Mouse (Mus musculus): ENCODE measurements around the gene Mylk. TPM values are rescaled to one million over a fixed set of nuclear protein-coding genes. Genes with fewer than 3 reads are reported as not detected.

Mylk gene
- polyA plus RNA-seq, 1 experiment = 6.3 TPM

GRCm38 (mm10) chr16:34782442-34782841 is 37.4 kb downstream of the Mylk start:
- Histone ChIP-seq H3K4me3 (replicated peaks; ENCODE audit: insufficient read depth, low read depth, low read length) (no peak overlapping the region), H3K4me1 (ENCODE audit: control insufficient read depth, insufficient read depth, low read length) (peaks cover 4% of the 10 kb centered on the region; the same call in 1 of the 2 replicates), H3K27me3 (ENCODE audit: control insufficient read depth, insufficient read depth, low read length) (no peaks in the 10 kb centered on the region), H3K27ac (ENCODE audit: insufficient read depth, low read length) (no peak overlapping the region)
- no peak for DNase-seq
- WGBS = 54% methylated on average over 1 of the region's 1 CpGs
- TF ChIP-seq POLR2A (IDR thresholded peaks at IDR 0.05; ENCODE audit: borderline replicate concordance, insufficient read depth, low read length) (no peak), CTCF (IDR thresholded peaks at IDR 0.05; ENCODE audit: borderline replicate concordance, insufficient read depth, low read depth, low read length) (no peak)

GRCm38 (mm10) chr16:34783536-34783935 is 38.5 kb downstream of the Mylk start:
- no peak overlapping the region for H3K27ac ChIP-seq (ENCODE audit: insufficient read depth, low read length)
- no peak for DNase-seq
- no peaks in the 10 kb centered on the region for H3K27me3 ChIP-seq (ENCODE audit: control insufficient read depth, insufficient read depth, low read length)
- H3K4me1 ChIP-seq (ENCODE audit: control insufficient read depth, insufficient read depth, low read length) = peaks cover 4% of the 10 kb centered on the region; the same call in 1 of the 2 replicates
- no peak for TF ChIP-seq POLR2A (IDR thresholded peaks at IDR 0.05; ENCODE audit: borderline replicate concordance, insufficient read depth, low read length)
- no peak for TF ChIP-seq CTCF (IDR thresholded peaks at IDR 0.05; ENCODE audit: borderline replicate concordance, insufficient read depth, low read depth, low read length)
- H3K4me3 ChIP-seq (replicated peaks; ENCODE audit: insufficient read depth, low read depth, low read length) = no peak overlapping the region
- WGBS = 40% methylated on average over 5 of the region's 5 CpGs

- no peak for DNase-seq
- Histone ChIP-seq H3K4me3 (replicated peaks; ENCODE audit: insufficient read depth, low read depth, low read length) (no peak overlapping the region), H3K27ac (ENCODE audit: insufficient read depth, low read length) (no peak overlapping the region), H3K4me1 (ENCODE audit: control insufficient read depth, insufficient read depth, low read length) (peaks cover 4% of the 10 kb centered on the region; the same call in 1 of the 2 replicates), H3K27me3 (ENCODE audit: control insufficient read depth, insufficient read depth, low read length) (no peaks in the 10 kb centered on the region)
- TF ChIP-seq CTCF (IDR thresholded peaks at IDR 0.05; ENCODE audit: borderline replicate concordance, insufficient read depth, low read depth, low read length) = no peak
- TF ChIP-seq POLR2A (IDR thresholded peaks at IDR 0.05; ENCODE audit: borderline replicate concordance, insufficient read depth, low read length) = no peak
- WGBS = 72% methylated on average over 4 of the region's 4 CpGs
These were observed 39.7 kb downstream of the Mylk start for GRCm38 (mm10) chr16:34784675-34785074.

- H3K4me3 ChIP-seq (replicated peaks; ENCODE audit: insufficient read depth, low read depth, low read length) = no peak overlapping the region
- H3K27me3 ChIP-seq (ENCODE audit: control insufficient read depth, insufficient read depth, low read length) = no peaks in the 10 kb centered on the region
- no peaks in the 10 kb centered on the region; the same call in 1 of the 2 replicates for H3K4me1 ChIP-seq (ENCODE audit: control insufficient read depth, insufficient read depth, low read length)
- 72% methylated on average over 1 of the region's 1 CpGs for WGBS
- H3K27ac ChIP-seq (ENCODE audit: insufficient read depth, low read length) = no peak overlapping the region
- TF ChIP-seq POLR2A (IDR thresholded peaks at IDR 0.05; ENCODE audit: borderline replicate concordance, insufficient read depth, low read length) = no peak
- TF ChIP-seq CTCF (IDR thresholded peaks at IDR 0.05; ENCODE audit: borderline replicate concordance, insufficient read depth, low read depth, low read length) = no peak
- no peak for DNase-seq
These were observed 47.5 kb downstream of the Mylk start for GRCm38 (mm10) chr16:34792555-34792954.

- H3K27ac ChIP-seq (ENCODE audit: insufficient read depth, low read length) = no peak overlapping the region
- no peak for DNase-seq
- TF ChIP-seq POLR2A (IDR thresholded peaks at IDR 0.05; ENCODE audit: borderline replicate concordance, insufficient read depth, low read length) = no peak
- TF ChIP-seq CTCF (IDR thresholded peaks at IDR 0.05; ENCODE audit: borderline replicate concordance, insufficient read depth, low read depth, low read length) = no peak
- H3K4me1 ChIP-seq (ENCODE audit: control insufficient read depth, insufficient read depth, low read length) = no peaks in the 10 kb centered on the region; the same call in 1 of the 2 replicates
- WGBS = 85% methylated on average over 5 of the region's 5 CpGs
- no peaks in the 10 kb centered on the region for H3K27me3 ChIP-seq (ENCODE audit: control insufficient read depth, insufficient read depth, low read length)
- no peak overlapping the region for H3K4me3 ChIP-seq (replicated peaks; ENCODE audit: insufficient read depth, low read depth, low read length)
These were observed 48.0 kb downstream of the Mylk start for GRCm38 (mm10) chr16:34793000-34793399.

GRCm38 (mm10) chr16:34801222-34801621 is 56.2 kb downstream of the Mylk start:
- 58% methylated on average over 5 of the region's 5 CpGs for WGBS
- H3K4me3 ChIP-seq (replicated peaks; ENCODE audit: insufficient read depth, low read depth, low read length) = no peak overlapping the region
- DNase-seq = no peak
- TF ChIP-seq CTCF (IDR thresholded peaks at IDR 0.05; ENCODE audit: borderline replicate concordance, insufficient read depth, low read depth, low read length) = no peak
- TF ChIP-seq POLR2A (IDR thresholded peaks at IDR 0.05; ENCODE audit: borderline replicate concordance, insufficient read depth, low read length) = no peak
- H3K27me3 ChIP-seq (ENCODE audit: control insufficient read depth, insufficient read depth, low read length) = no peaks in the 10 kb centered on the region
- no peaks in the 10 kb centered on the region for H3K4me1 ChIP-seq (ENCODE audit: control insufficient read depth, insufficient read depth, low read length)
- no peak overlapping the region for H3K27ac ChIP-seq (ENCODE audit: insufficient read depth, low read length)

- H3K27me3 ChIP-seq (ENCODE audit: control insufficient read depth, insufficient read depth, low read length) = no peaks in the 10 kb centered on the region; the same call in 1 of the 2 replicates
- TF ChIP-seq POLR2A (IDR thresholded peaks at IDR 0.05; ENCODE audit: borderline replicate concordance, insufficient read depth, low read length) = no peak
- TF ChIP-seq CTCF (IDR thresholded peaks at IDR 0.05; ENCODE audit: borderline replicate concordance, insufficient read depth, low read depth, low read length) = no peak
- H3K4me1 ChIP-seq (ENCODE audit: control insufficient read depth, insufficient read depth, low read length) = peaks cover 2% of the 10 kb centered on the region; the same call in 1 of the 2 replicates
- no peak overlapping the region for H3K27ac ChIP-seq (ENCODE audit: insufficient read depth, low read length)
- H3K4me3 ChIP-seq (replicated peaks; ENCODE audit: insufficient read depth, low read depth, low read length) = no peak overlapping the region
- no peak for DNase-seq
- 66% methylated on average over 11 of the region's 11 CpGs for WGBS
These were observed 59.4 kb downstream of the Mylk start for GRCm38 (mm10) chr16:34804286-34805010.

Data from cerebellum, adult 2 months (tissue).